Mouse (Mus musculus): ENCODE data around the gene Hectd3.

Gene Hectd3

GRCm38 (mm10) chr4:117017738-117018137, 22.6 kb downstream of the Hectd3 start:
- DNase-seq (ENCODE audit: low spot score): no peak

- DNase-seq (ENCODE audit: low spot score): no peak
These were observed 23.2 kb downstream of the Hectd3 start for GRCm38 (mm10) chr4:117018327-117018726.

- peak; percentile 90 for DNase-seq (ENCODE audit: low spot score)
These were observed 24.4 kb downstream of the Hectd3 start, which contains the start of gene Eif2b3 for GRCm38 (mm10) chr4:117019206-117020134. Gene Eif2b3 (plus strand): TSS chr4:117019402.

- no peak for DNase-seq (ENCODE audit: low spot score)
These were observed 28.4 kb downstream of the Hectd3 start for GRCm38 (mm10) chr4:117023469-117023868.

- DNase-seq (ENCODE audit: low spot score): no peak
These were observed 36.0 kb downstream of the Hectd3 start for GRCm38 (mm10) chr4:117031105-117031504.

- DNase-seq (ENCODE audit: low spot score): peak; percentile 41
These were observed 45.0 kb downstream of the Hectd3 start for GRCm38 (mm10) chr4:117039925-117040687.

- DNase-seq (ENCODE audit: low spot score): no peak
These were observed 45.7 kb downstream of the Hectd3 start for GRCm38 (mm10) chr4:117040791-117041190.

- DNase-seq (ENCODE audit: low spot score): peak; percentile 66
These were observed 46.2 kb downstream of the Hectd3 start for GRCm38 (mm10) chr4:117041283-117041721.

- DNase-seq (ENCODE audit: low spot score): no peak
These were observed 53.7 kb downstream of the Hectd3 start for GRCm38 (mm10) chr4:117048836-117049235.

GRCm38 (mm10) chr4:117049485-117049884, 54.4 kb downstream of the Hectd3 start:
- DNase-seq (ENCODE audit: low spot score): no peak

- DNase-seq (ENCODE audit: low spot score): no peak
These were observed 57.5 kb downstream of the Hectd3 start for GRCm38 (mm10) chr4:117052626-117053025.

- no peak for DNase-seq (ENCODE audit: low spot score)
These were observed 58.8 kb downstream of the Hectd3 start for GRCm38 (mm10) chr4:117053956-117054355.
